Mouse (Mus musculus) forelimb bud, embryonic 11.5 days (tissue): ENCODE measurements around the gene Tenm4.

ENCODE experiments used
- DNase-seq: peaks from one replicate; pipeline ENCODE4 v3.0.0-alpha.2; 2012; ENCODE audit warnings: low read depth, low spot score

Gene Tenm4

GRCm38 (mm10) chr7:96203812-96204560, 32.9 kb downstream of the Tenm4 start:
- DNase-seq = no peak

GRCm38 (mm10) chr7:96204809-96205350, 33.8 kb downstream of the Tenm4 start:
- no peak for DNase-seq

- no peak for DNase-seq
These were observed 36.0 kb downstream of the Tenm4 start for GRCm38 (mm10) chr7:96207071-96207470.

- peak; percentile 62 for DNase-seq
These were observed 38.9 kb downstream of the Tenm4 start for GRCm38 (mm10) chr7:96209783-96210524.

- DNase-seq = peak; percentile 40
These were observed 39.7 kb downstream of the Tenm4 start for GRCm38 (mm10) chr7:96210525-96211369.

- peak; percentile 21 for DNase-seq
These were observed 40.6 kb downstream of the Tenm4 start for GRCm38 (mm10) chr7:96211618-96212021.

GRCm38 (mm10) chr7:96212224-96212591, 41.2 kb downstream of the Tenm4 start:
- DNase-seq = no peak

GRCm38 (mm10) chr7:96212592-96213541, 41.8 kb downstream of the Tenm4 start:
- DNase-seq = peak; percentile 72

- DNase-seq = no peak
These were observed 42.7 kb downstream of the Tenm4 start for GRCm38 (mm10) chr7:96213741-96214140.

GRCm38 (mm10) chr7:96214876-96215275, 43.8 kb downstream of the Tenm4 start:
- no peak for DNase-seq

- no peak for DNase-seq
These were observed 45.0 kb downstream of the Tenm4 start for GRCm38 (mm10) chr7:96215894-96216509.

GRCm38 (mm10) chr7:96219386-96219785, 48.3 kb downstream of the Tenm4 start:
- no peak for DNase-seq

GRCm38 (mm10) chr7:96220647-96221046, 49.6 kb downstream of the Tenm4 start:
- DNase-seq = no peak

GRCm38 (mm10) chr7:96222569-96222968, 51.5 kb downstream of the Tenm4 start:
- DNase-seq = no peak

GRCm38 (mm10) chr7:96228562-96229268, 57.7 kb downstream of the Tenm4 start:
- DNase-seq = no peak

- DNase-seq = no peak
These were observed 59.1 kb downstream of the Tenm4 start for GRCm38 (mm10) chr7:96230006-96230719.

- no peak for DNase-seq
These were observed 59.7 kb downstream of the Tenm4 start for GRCm38 (mm10) chr7:96230720-96231241.

- no peak for DNase-seq
These were observed 64.8 kb downstream of the Tenm4 start for GRCm38 (mm10) chr7:96235847-96236246.

- no peak for DNase-seq
These were observed 69.6 kb downstream of the Tenm4 start for GRCm38 (mm10) chr7:96240661-96241060.
